Mouse (Mus musculus) 416B (cell line): Measurements from ENCODE around the gene Pfkp.

Source experiments
- DNase-seq: peaks from one replicate; pipeline ENCODE4 v3.0.0; 2011; ENCODE audit warnings: low read depth

Gene Pfkp

GRCm38 (mm10) chr13:6602786-6603409, 45.7 kb downstream of the Pfkp start:
- peak; percentile 25 for DNase-seq

GRCm38 (mm10) chr13:6601676-6602075, 46.9 kb downstream of the Pfkp start:
- DNase-seq = no peak

- no peak for DNase-seq
These were observed 48.0 kb downstream of the Pfkp start for GRCm38 (mm10) chr13:6600626-6601025.

- DNase-seq = no peak
These were observed 50.8 kb downstream of the Pfkp start for GRCm38 (mm10) chr13:6597801-6598200.

GRCm38 (mm10) chr13:6595403-6595802, 53.2 kb downstream of the Pfkp start:
- DNase-seq = no peak

- DNase-seq = no peak
These were observed 57.7 kb downstream of the Pfkp start for GRCm38 (mm10) chr13:6590846-6591245.

- no peak for DNase-seq
These were observed 62.6 kb downstream of the Pfkp start for GRCm38 (mm10) chr13:6586009-6586408.

GRCm38 (mm10) chr13:6583499-6584125, 65.0 kb downstream of the Pfkp start:
- no peak for DNase-seq

- DNase-seq = peak; percentile 63
These were observed 72.6 kb downstream of the Pfkp start for GRCm38 (mm10) chr13:6575920-6576509.

- no peak for DNase-seq
These were observed 83.0 kb downstream of the Pfkp start for GRCm38 (mm10) chr13:6565571-6565970.

GRCm38 (mm10) chr13:6562409-6562808, 86.2 kb downstream of the Pfkp start:
- no peak for DNase-seq

GRCm38 (mm10) chr13:6557771-6558170, 90.8 kb downstream of the Pfkp start:
- no peak for DNase-seq

- no peak for DNase-seq
These were observed 92.9 kb downstream of the Pfkp start for GRCm38 (mm10) chr13:6555656-6556055.

- DNase-seq = peak; percentile 51
These were observed 94.9 kb downstream of the Pfkp start for GRCm38 (mm10) chr13:6553708-6554107.

GRCm38 (mm10) chr13:6535287-6535932, 113.2 kb downstream of the Pfkp start:
- peak; percentile 36 for DNase-seq

GRCm38 (mm10) chr13:6532683-6533082, 115.9 kb downstream of the Pfkp start:
- DNase-seq = peak; percentile 61
